Mouse (Mus musculus) kidney, postnatal 0 days (tissue): ENCODE data around the gene Cdk1. TPM values are rescaled to one million over a fixed set of nuclear protein-coding genes. Genes with fewer than 3 reads are reported as not detected.

Experiments used
- ATAC-seq: fragments of 200-750 bp; cut with Nextera tagmentation; replicated peaks from 2 replicates; pipeline ENCODE4 v1.8.0; 2017; ENCODE audit warnings: low read depth, moderate number of reproducible peaks, moderate TSS enrichment, moderate library complexity; ENCODE audit not compliant: low FRiP score
- DNase-seq: peaks from one replicate; pipeline ENCODE4 v3.0.0-alpha.2; 2016; ENCODE audit warnings: low spot score
- H3K27ac ChIP-seq: fragments of 300-500 bp; sonication (generic); 2 replicates; pipeline ENCODE4 v1.5.1; 2014; ENCODE audit warnings: mild to moderate bottlenecking
- H3K27me3 ChIP-seq: fragments of 300-500 bp; sonication (generic); 2 replicates; pipeline ENCODE4 v1.6.1; 2014; ENCODE audit warnings: low read length, mixed read lengths; ENCODE audit not compliant: insufficient read depth
- H3K36me3 ChIP-seq: fragments of 300-500 bp; sonication (generic); 2 replicates; pipeline ENCODE4 v1.6.1; 2014; ENCODE audit warnings: low read length, mixed read lengths; ENCODE audit not compliant: insufficient read depth
- H3K4me1 ChIP-seq: fragments of 300-500 bp; sonication (generic); replicated peaks from 2 replicates; pipeline ENCODE4 v1.6.1; 2014; ENCODE audit warnings: antibody characterized with exemption, low read length, mixed read lengths; ENCODE audit not compliant: insufficient read depth
- H3K4me2 ChIP-seq: fragments of 300-500 bp; sonication (generic); 2 replicates; pipeline ENCODE4 v1.6.1; 2014; ENCODE audit warnings: mild to moderate bottlenecking, low read length, moderate library complexity, mixed read lengths
- H3K4me3 ChIP-seq: fragments of 300-500 bp; sonication (generic); replicated peaks from 2 replicates; pipeline ENCODE4 v1.5.1; 2014; ENCODE audit warnings: low read depth, low read length
- H3K9ac ChIP-seq: fragments of 300-500 bp; sonication (generic); 2 replicates; pipeline ENCODE4 v1.6.1; 2014; ENCODE audit warnings: low read depth, low read length
- H3K9me3 ChIP-seq: fragments of 300-500 bp; sonication (generic); replicated peaks from 2 replicates; pipeline ENCODE4 v1.6.1; 2016; ENCODE audit warnings: low read length, inconsistent platforms, mixed read lengths
- CTCF ChIP-seq: IDR thresholded peaks from 2 replicates; pipeline ENCODE4 v1.5.1; 2016; ENCODE audit warnings: antibody characterized with exemption, low read depth, mild to moderate bottlenecking, moderate library complexity
- WGBS: fragments of 180-500 bp; shearing (Covaris S2); extraction: QIAGEN DNeasy Blood & Tissue Kit; methylation state at CpG from one replicate; pipeline ENCODE4 v1.1.7; 2014; 5-methylcytosine and 5-hydroxymethylcytosine counted together
- polyA plus RNA-seq: library from polyadenylated mRNA; unstranded; fragments of >200 nt; fragmentation: Nextera tagmentation; extraction: Ambion mirVana; gene quantifications from 2 replicates; pipeline ENCODE4 v1.2.1, GENCODE M21; 2015

Cdk1 gene
- polyA plus RNA-seq, 1 experiment from 2014 or later = 230 TPM

DNA sequence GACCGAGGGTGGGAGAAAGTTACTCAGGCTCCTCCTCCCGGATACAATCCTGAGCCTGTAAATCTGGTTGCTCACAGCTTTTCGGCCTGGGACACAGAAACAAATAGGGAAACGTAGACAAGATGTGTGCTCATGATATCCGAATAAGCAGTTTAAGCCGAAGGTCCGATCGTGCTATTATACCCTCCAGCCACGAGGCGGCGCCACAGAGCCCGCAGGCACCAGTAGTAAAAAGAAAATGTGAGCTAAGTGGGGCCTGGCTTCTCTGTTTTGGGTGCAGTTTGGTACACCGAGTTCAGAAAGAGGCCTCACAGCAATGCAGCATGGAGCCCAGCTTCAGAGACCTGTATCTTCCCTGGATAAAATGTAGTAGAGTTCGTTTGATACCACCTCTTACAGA is 46.5 kb downstream of the Cdk1 start:
- 0 out of 2 replicates have a peak overlapping the region, but pooled peaks have one; percentile 47 for H3K27ac ChIP-seq
- H3K36me3 ChIP-seq = no peaks in the 10 kb centered on the region
- 48% methylated on average over 14 of the region's 14 CpGs for WGBS
- no peak for ATAC-seq
- H3K4me2 ChIP-seq = no peak overlapping the region
- peak; percentile 81 for TF ChIP-seq CTCF
- peak; percentile 63 for DNase-seq
- no peak overlapping the region for H3K4me3 ChIP-seq
- H3K9ac ChIP-seq = no peak overlapping the region
- peaks cover 11% of the 10 kb centered on the region; the same call in 1 of the 2 replicates for H3K4me1 ChIP-seq
- no peaks in the 10 kb centered on the region for H3K27me3 ChIP-seq
- H3K9me3 ChIP-seq = no peaks in the 10 kb centered on the region

DNA sequence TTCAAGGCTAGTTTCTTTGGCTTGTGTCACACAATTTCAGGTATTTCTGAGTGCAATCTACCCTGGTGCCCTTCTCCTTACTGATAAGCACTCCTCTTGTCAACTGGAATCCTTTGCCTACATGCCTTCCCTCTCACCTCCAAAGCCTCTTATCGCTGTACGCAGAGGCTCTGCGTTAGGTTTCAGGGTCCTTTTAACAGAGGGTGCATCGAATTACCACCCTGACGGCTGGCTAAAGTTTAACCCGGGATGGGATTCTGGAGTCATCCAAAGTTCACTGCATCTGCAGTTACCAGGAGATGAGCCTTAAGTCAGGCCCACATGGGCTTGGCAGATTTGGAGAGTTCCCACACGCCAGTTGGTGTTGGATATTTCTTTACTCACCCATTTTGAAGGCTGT is 47.1 kb downstream of the Cdk1 start:
- ATAC-seq = no peak; the same call in 1 of the 2 replicates
- 29% methylated on average over 7 of the region's 7 CpGs for WGBS
- no peaks in the 10 kb centered on the region for H3K36me3 ChIP-seq
- H3K4me2 ChIP-seq = 0 out of 2 replicates have a peak overlapping the region, but pooled peaks have one; percentile 6
- TF ChIP-seq CTCF = no peak
- no peaks in the 10 kb centered on the region for H3K9me3 ChIP-seq
- H3K27ac ChIP-seq = peak overlapping the region; percentile 47; the same call in 1 of the 2 replicates
- no peaks in the 10 kb centered on the region for H3K27me3 ChIP-seq
- H3K9ac ChIP-seq = no peak overlapping the region
- DNase-seq = peak; percentile 37
- no peak overlapping the region for H3K4me3 ChIP-seq
- peaks cover 11% of the 10 kb centered on the region; the same call in 1 of the 2 replicates for H3K4me1 ChIP-seq

DNA sequence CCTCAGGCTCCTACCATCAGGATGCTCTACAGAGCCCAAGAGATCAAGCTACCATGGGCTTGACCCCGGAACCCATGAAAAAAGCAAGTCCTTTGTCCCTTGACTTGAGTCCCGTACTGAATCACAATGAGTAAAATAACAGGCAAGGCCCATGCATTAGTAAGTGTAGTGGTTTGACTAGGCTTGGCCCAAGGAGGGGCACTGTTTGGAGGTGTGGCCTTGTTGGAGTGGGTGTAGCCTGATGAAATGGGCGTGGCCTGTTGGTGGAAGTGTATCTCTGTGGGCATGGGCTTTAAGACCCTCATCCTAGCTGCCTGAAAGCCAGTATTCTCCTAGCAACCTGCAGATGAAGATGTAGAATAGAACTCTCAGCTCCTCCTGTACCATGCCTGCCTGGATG is 47.9 kb downstream of the Cdk1 start:
- no peak for TF ChIP-seq CTCF
- no peak for ATAC-seq
- H3K4me2 ChIP-seq = no peak overlapping the region
- H3K4me3 ChIP-seq = no peak overlapping the region
- no peaks in the 10 kb centered on the region for H3K36me3 ChIP-seq
- H3K9ac ChIP-seq = no peak overlapping the region
- 0 out of 2 replicates have a peak overlapping the region, but pooled peaks have one; percentile 47 for H3K27ac ChIP-seq
- H3K27me3 ChIP-seq = no peaks in the 10 kb centered on the region
- no peak for DNase-seq
- 85% methylated on average over 3 of the region's 3 CpGs for WGBS
- no peaks in the 10 kb centered on the region for H3K9me3 ChIP-seq
- peaks cover 11% of the 10 kb centered on the region; the same call in 1 of the 2 replicates for H3K4me1 ChIP-seq

DNA sequence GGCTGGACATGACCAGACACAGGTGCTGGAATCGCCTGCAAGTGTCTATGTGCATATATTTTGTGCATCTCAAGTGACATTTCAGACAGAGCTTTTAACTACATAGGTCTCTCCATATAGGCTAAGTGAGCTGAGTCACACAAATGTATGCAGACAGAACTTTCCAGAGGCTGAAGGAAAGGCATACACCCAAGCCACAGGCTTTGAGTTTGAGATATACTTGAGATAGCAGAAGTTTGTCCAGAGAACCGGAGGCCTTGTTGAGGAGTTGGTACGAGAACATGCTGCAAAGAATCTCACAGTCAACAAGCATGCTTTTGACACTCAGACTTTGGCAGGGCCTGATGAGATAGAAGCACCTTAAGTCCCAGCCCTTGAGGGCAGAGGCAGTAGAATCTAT is 50.1 kb downstream of the Cdk1 start:
- no peaks in the 10 kb centered on the region for H3K27me3 ChIP-seq
- H3K4me3 ChIP-seq = no peak overlapping the region
- H3K9ac ChIP-seq = no peak overlapping the region
- no peaks in the 10 kb centered on the region for H3K9me3 ChIP-seq
- TF ChIP-seq CTCF = no peak
- H3K4me2 ChIP-seq = no peak overlapping the region
- WGBS = 94% methylated on average over 3 of the region's 3 CpGs
- DNase-seq = no peak
- H3K27ac ChIP-seq = no peak overlapping the region
- no peaks in the 10 kb centered on the region for H3K36me3 ChIP-seq
- peaks cover 11% of the 10 kb centered on the region; the same call in 1 of the 2 replicates for H3K4me1 ChIP-seq
- no peak for ATAC-seq

DNA sequence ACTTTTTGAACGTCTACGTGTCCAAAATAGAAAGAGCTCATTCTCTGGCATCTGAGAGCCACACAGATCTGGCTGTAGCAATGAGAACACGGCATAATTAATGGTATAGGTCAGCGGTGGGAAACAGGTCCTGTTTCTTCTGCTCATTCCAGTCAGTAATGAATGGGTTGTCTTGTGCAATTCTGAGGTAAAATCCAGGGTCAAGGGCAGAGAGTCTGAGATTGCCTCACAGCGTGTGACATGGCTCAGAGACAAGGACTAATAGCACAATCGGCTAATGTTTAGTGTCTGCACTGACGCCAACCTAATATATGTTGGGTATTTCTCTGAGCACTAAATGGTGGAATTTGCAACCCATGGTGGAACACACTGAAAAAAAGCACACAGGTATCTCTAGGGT is 52.8 kb downstream of the Cdk1 start:
- Histone ChIP-seq H3K9me3 (no peaks in the 10 kb centered on the region), H3K4me3 (no peak overlapping the region), H3K9ac (no peak overlapping the region), H3K4me1 (no peaks in the 10 kb centered on the region), H3K27me3 (no peaks in the 10 kb centered on the region), H3K4me2 (no peak overlapping the region), H3K27ac (no peak overlapping the region), H3K36me3 (no peaks in the 10 kb centered on the region)
- no peak for TF ChIP-seq CTCF
- 71% methylated on average over 7 of the region's 7 CpGs for WGBS
- no peak for DNase-seq
- ATAC-seq = no peak

DNA sequence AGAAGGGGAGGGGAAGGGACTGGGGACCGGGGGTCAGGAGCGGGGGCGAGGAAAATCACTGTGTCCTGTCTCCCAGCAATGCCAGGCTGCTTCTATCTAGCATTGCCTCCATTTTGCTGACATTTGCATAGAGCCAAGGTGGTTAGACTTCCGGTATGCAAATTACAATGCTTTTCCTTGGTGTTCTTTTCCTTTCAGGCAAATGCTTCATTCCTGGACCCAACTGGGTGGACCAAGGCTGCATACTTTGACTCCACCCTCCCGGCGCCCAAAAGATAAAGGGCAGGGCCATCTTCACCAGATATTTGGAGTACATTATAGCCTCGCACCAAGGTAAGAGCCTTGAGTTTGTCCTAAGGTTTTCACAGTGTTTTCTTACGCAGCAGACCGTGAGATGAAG is 56.8 kb downstream of the Cdk1 start:
- no peaks in the 10 kb centered on the region for H3K4me1 ChIP-seq
- 76% methylated on average over 9 of the region's 9 CpGs for WGBS
- TF ChIP-seq CTCF = no peak
- no peaks in the 10 kb centered on the region for H3K27me3 ChIP-seq
- H3K9me3 ChIP-seq = no peaks in the 10 kb centered on the region
- ATAC-seq (no peak), DNase-seq (no peak)
- H3K4me3 ChIP-seq = no peak overlapping the region
- no peak overlapping the region for H3K9ac ChIP-seq
- H3K27ac ChIP-seq = no peak overlapping the region
- H3K36me3 ChIP-seq = no peaks in the 10 kb centered on the region
- H3K4me2 ChIP-seq = no peak overlapping the region

DNA sequence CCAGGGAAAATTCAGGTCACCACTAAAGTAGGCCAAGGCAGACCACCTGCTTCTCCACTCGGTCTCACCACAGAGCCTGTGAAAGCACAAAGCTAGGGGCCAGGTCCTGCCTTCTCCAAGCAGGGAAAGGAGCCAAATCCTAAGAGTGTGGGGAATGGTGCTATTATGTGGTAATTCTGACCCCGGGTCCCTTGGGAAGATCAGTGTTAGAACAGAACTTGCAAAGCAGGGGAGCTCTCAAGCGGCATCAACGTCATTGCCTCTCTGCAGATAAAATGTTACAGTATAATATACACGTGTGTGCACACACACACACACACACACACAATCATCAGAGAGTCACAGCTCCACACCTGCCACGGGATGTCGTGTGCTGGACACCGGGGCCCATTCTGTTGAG is 62.0 kb downstream of the Cdk1 start:
- Histone ChIP-seq H3K27ac (no peak overlapping the region), H3K27me3 (no peaks in the 10 kb centered on the region), H3K4me2 (no peak overlapping the region), H3K4me3 (no peak overlapping the region), H3K9ac (no peak overlapping the region), H3K4me1 (no peaks in the 10 kb centered on the region), H3K9me3 (no peaks in the 10 kb centered on the region), H3K36me3 (no peaks in the 10 kb centered on the region; the same call in 1 of the 2 replicates)
- WGBS = 93% methylated on average over 8 of the region's 8 CpGs
- no peak for TF ChIP-seq CTCF
- ATAC-seq (no peak), DNase-seq (no peak)
